Mouse (Mus musculus) lung, postnatal 0 days (tissue): Measurements from ENCODE around the gene Shd. TPM values are rescaled to one million over a fixed set of nuclear protein-coding genes. Genes with fewer than 3 reads are reported as not detected.
A peak's percentile ranks its signal among the peaks of the same experiment; 100 is the strongest.

Experiments used
- ATAC-seq: fragments of 200-750 bp; cut with Nextera tagmentation; 2 replicates; pipeline ENCODE4 v1.8.0; 2017; ENCODE audit warnings: moderate library complexity
- DNase-seq: peaks from one replicate; pipeline ENCODE4 v3.0.0-alpha.2; 2016; ENCODE audit warnings: low spot score
- H3K27ac ChIP-seq: fragments of 300-500 bp; sonication (generic); 2 replicates; pipeline ENCODE4 v1.5.1; 2014; ENCODE audit warnings: antibody characterized with exemption, mild to moderate bottlenecking, low read length, mixed read lengths
- H3K27me3 ChIP-seq: fragments of 300-500 bp; sonication (generic); replicated peaks from 2 replicates; pipeline ENCODE4 v1.6.1; 2014; ENCODE audit warnings: low read length, mixed read lengths; ENCODE audit not compliant: insufficient read depth
- H3K36me3 ChIP-seq: fragments of 300-500 bp; sonication (generic); 2 replicates; pipeline ENCODE4 v1.6.1; 2014; ENCODE audit warnings: low read length, mixed read lengths; ENCODE audit not compliant: insufficient read depth
- H3K4me1 ChIP-seq: fragments of 300-500 bp; sonication (generic); 2 replicates; pipeline ENCODE4 v1.6.1; 2014; ENCODE audit warnings: antibody characterized with exemption, low read depth, low read length, mixed read lengths; ENCODE audit not compliant: insufficient read depth
- H3K4me2 ChIP-seq: fragments of 300-500 bp; sonication (generic); replicated peaks from 2 replicates; pipeline ENCODE4 v1.6.1; 2014; ENCODE audit warnings: low read depth, mild to moderate bottlenecking, low read length, moderate library complexity, mixed read lengths
- H3K4me3 ChIP-seq: fragments of 300-500 bp; sonication (generic); 2 replicates; pipeline ENCODE4 v1.5.1; 2014; ENCODE audit warnings: low read depth, low read length
- H3K9ac ChIP-seq: fragments of 300-500 bp; sonication (generic); replicated peaks from 2 replicates; pipeline ENCODE4 v1.6.1; 2014; ENCODE audit warnings: low read depth, mild to moderate bottlenecking
- H3K9me3 ChIP-seq: fragments of 300-500 bp; sonication (generic); 2 replicates; pipeline ENCODE4 v1.6.1; 2016; ENCODE audit warnings: low read length, mixed read lengths
- CTCF ChIP-seq: IDR thresholded peaks from 2 replicates; pipeline ENCODE4 v1.5.1; 2016; ENCODE audit warnings: antibody characterized with exemption, mild to moderate bottlenecking
- EP300 ChIP-seq: IDR thresholded peaks from 2 replicates; pipeline ENCODE4 v1.6.1; 2016; ENCODE audit warnings: antibody characterized with exemption, mild to moderate bottlenecking, control low read depth
- WGBS: fragments of 180-500 bp; shearing (Covaris S2); extraction: QIAGEN DNeasy Blood & Tissue Kit; methylation state at CpG from one replicate; pipeline ENCODE4 v1.1.7; 2014; 5-methylcytosine and 5-hydroxymethylcytosine counted together
- polyA plus RNA-seq: library from polyadenylated mRNA; unstranded; fragments of >200 nt; fragmentation: Nextera tagmentation; extraction: Ambion mirVana; gene quantifications from 2 replicates; pipeline ENCODE4 v1.2.1, GENCODE M21; 2015

Gene Shd
- polyA plus RNA-seq, 1 experiment from 2014 or later, result 3.4 TPM

GRCm38 (mm10) chr17:55954229-55954628 lies 16.0 kb upstream of the Shd start:
- no peak overlapping the region for H3K4me3 ChIP-seq
- H3K4me2 ChIP-seq, result no peak overlapping the region
- WGBS, result 36% methylated on average over 16 of the region's 16 CpGs
- H3K36me3 ChIP-seq, result no peaks in the 10 kb centered on the region
- no peak overlapping the region for H3K9ac ChIP-seq
- TF ChIP-seq CTCF, result no peak
- no peak for TF ChIP-seq EP300
- peaks cover 4% of the 10 kb centered on the region; the same call in 1 of the 2 replicates for H3K4me1 ChIP-seq
- no peaks in the 10 kb centered on the region for H3K9me3 ChIP-seq
- ATAC-seq (no peak), DNase-seq (no peak)
- no peak overlapping the region for H3K27ac ChIP-seq
- H3K27me3 ChIP-seq, result no peaks in the 10 kb centered on the region

- Histone ChIP-seq H3K9ac (no peak overlapping the region), H3K27me3 (no peaks in the 10 kb centered on the region), H3K36me3 (no peaks in the 10 kb centered on the region), H3K4me2 (peak overlapping the region; percentile 44), H3K27ac (no peak overlapping the region), H3K9me3 (no peaks in the 10 kb centered on the region), H3K4me3 (peak overlapping the region; percentile 19; the same call in 1 of the 2 replicates), H3K4me1 (peaks cover 4% of the 10 kb centered on the region; the same call in 1 of the 2 replicates)
- ATAC-seq (peak; percentile 14), DNase-seq (peak; percentile 80)
- TF ChIP-seq EP300, result no peak
- peak; percentile 10; the same call in 1 of the 2 replicates for TF ChIP-seq CTCF
- WGBS, result 2% methylated on average over 25 of the region's 26 CpGs
Measured at GRCm38 (mm10) chr17:55956129-55956528, 14.1 kb upstream of the Shd start.

DNA sequence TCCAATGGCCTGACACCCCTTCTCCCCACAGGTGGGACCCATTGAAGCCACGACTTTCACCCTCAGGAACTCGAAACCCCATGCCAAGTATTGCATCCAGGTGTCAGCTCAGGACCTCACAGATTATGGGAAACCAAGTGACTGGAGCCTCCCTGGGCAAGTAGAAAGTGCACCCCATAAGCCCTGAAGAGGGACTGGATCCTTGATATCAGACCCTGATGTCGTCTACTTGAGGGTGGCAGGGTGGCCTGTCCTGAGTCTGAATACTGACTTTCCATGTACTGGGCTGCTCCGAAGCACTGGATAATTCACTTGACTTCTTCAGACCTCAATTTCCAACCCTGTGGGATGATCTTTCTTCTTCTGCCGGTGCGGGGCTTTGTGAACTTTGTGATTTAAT lies 13.7 kb upstream of the Shd start:
- Histone ChIP-seq H3K4me1 (peaks cover 4% of the 10 kb centered on the region; the same call in 1 of the 2 replicates), H3K4me3 (0 out of 2 replicates have a peak overlapping the region, but pooled peaks have one; percentile 19), H3K9ac (no peak overlapping the region), H3K27me3 (no peaks in the 10 kb centered on the region), H3K36me3 (no peaks in the 10 kb centered on the region), H3K4me2 (peak overlapping the region; percentile 44; the same call in 1 of the 2 replicates), H3K27ac (no peak overlapping the region), H3K9me3 (no peaks in the 10 kb centered on the region)
- TF ChIP-seq CTCF, result no peak; the same call in 1 of the 2 replicates
- TF ChIP-seq EP300, result no peak
- no peak for ATAC-seq
- WGBS, result 38% methylated on average over 6 of the region's 6 CpGs
- no peak for DNase-seq

GRCm38 (mm10) chr17:55957168-55957567 lies 13.1 kb upstream of the Shd start:
- ATAC-seq (no peak), DNase-seq (peak; percentile 85)
- peaks cover 4% of the 10 kb centered on the region; the same call in 1 of the 2 replicates for H3K4me1 ChIP-seq
- no peak overlapping the region for H3K4me3 ChIP-seq
- H3K27ac ChIP-seq, result no peak overlapping the region
- H3K4me2 ChIP-seq, result no peak overlapping the region
- WGBS, result 15% methylated on average over 9 of the region's 9 CpGs
- H3K9ac ChIP-seq, result no peak overlapping the region
- no peaks in the 10 kb centered on the region for H3K27me3 ChIP-seq
- no peak for TF ChIP-seq EP300
- peak; percentile 89 for TF ChIP-seq CTCF
- H3K36me3 ChIP-seq, result no peaks in the 10 kb centered on the region
- no peaks in the 10 kb centered on the region for H3K9me3 ChIP-seq

GRCm38 (mm10) chr17:55957726-55958583 lies 12.3 kb upstream of the Shd start:
- ATAC-seq (no peak), DNase-seq (no peak)
- TF ChIP-seq CTCF (no peak), EP300 (no peak)
- Histone ChIP-seq H3K4me1 (peaks cover 4% of the 10 kb centered on the region; the same call in 1 of the 2 replicates), H3K4me3 (no peak overlapping the region), H3K4me2 (peak overlapping the region; percentile 41), H3K36me3 (no peaks in the 10 kb centered on the region), H3K27ac (peak overlapping the region; percentile 90; the same call in 1 of the 2 replicates), H3K27me3 (no peaks in the 10 kb centered on the region), H3K9me3 (no peaks in the 10 kb centered on the region), H3K9ac (no peak overlapping the region)
- 72% methylated on average over 13 of the region's 13 CpGs for WGBS

DNA sequence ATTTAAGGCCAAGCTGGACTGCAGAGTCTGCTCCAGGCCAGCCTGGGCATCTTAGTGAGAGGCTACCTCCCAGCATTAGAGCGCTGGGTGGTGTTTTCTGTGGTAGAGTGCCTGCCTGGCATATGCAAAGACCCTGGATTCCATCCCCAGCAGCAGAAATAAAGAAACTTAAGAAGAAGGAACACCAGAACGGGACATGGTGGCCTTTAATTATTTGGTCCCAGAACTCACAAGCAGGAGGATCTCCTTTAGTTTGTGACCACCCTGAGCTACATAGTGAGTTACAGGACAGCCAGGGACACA lies 11.7 kb upstream of the Shd start:
- H3K9ac ChIP-seq, result no peak overlapping the region
- H3K9me3 ChIP-seq, result no peaks in the 10 kb centered on the region
- no peaks in the 10 kb centered on the region for H3K27me3 ChIP-seq
- peak overlapping the region; percentile 90 for H3K27ac ChIP-seq
- no peak for DNase-seq
- H3K36me3 ChIP-seq, result no peaks in the 10 kb centered on the region
- ATAC-seq, result no peak
- peaks cover 4% of the 10 kb centered on the region; the same call in 1 of the 2 replicates for H3K4me1 ChIP-seq
- H3K4me3 ChIP-seq, result peak overlapping the region; percentile 46; the same call in 1 of the 2 replicates
- 25% methylated on average over 2 of the region's 2 CpGs for WGBS
- H3K4me2 ChIP-seq, result peak overlapping the region; percentile 41
- TF ChIP-seq EP300 (no peak), CTCF (no peak)
